Mouse (Mus musculus): ENCODE results near the gene Vmn1r56.
"Not testable (repeated sequence)": the region's sequence is repeated elsewhere in the genome, so short reads cannot be mapped to it uniquely, and the experiment has no call there.

The Vmn1r56 gene

GRCm38 (mm10) chr7:5196647-5197046 lies at the start of gene Vmn1r56:
Gene Vmn1r56, minus strand, starts transcription at chr7:5196747.
- DNase-seq (ENCODE audit: low read depth, low spot score): not testable (repeated sequence)

GRCm38 (mm10) chr7:5218193-5218592 lies 21.6 kb upstream of the Vmn1r56 start, which contains the start of gene Vmn1r57:
Gene Vmn1r57, plus strand, starts transcription at chr7:5218493.
- DNase-seq (ENCODE audit: low read depth, low spot score): not testable (repeated sequence)

DNA sequence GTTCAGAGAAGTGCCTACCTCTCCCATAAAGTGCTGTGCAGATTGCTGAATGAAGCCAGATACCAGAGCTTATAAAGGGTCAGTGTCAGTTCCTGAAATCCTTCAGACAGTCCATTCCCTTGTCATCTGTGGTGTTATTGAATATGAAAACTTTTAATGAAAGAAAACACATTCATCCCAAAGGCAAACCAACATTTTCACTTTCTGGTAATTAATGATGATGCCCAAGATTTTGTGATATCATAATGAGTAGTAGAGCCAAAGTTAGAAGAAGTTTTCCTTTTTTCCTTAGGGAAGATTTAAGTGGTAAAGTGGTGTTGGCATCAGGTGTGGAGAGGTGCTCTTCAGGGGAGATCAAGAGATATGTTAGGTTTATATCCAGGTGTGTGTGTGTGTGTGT lies 47.0 kb downstream of the Vmn1r56 start, which contains the start of gene Vmn1r55:
Vmn1r55 (minus strand) TSS at position 101 of the 400 bp plus-strand sequence.
- DNase-seq (ENCODE audit: low read depth, low spot score): not testable (repeated sequence)
